Mouse (Mus musculus) MN1 (cell line): ENCODE data around the gene Xirp2.
"Not testable (repeated sequence)": the region's sequence is repeated elsewhere in the genome, so short reads cannot be mapped to it uniquely, and the experiment has no call there.

Experiments used
- DNase-seq: peaks from one replicate; pipeline ENCODE4 v3.0.0-alpha.2; 2016; ENCODE audit warnings: low spot score

Xirp2 gene

GRCm38 (mm10) chr2:67445780-67446179 lies at the start of gene Xirp2:
Gene Xirp2 (plus strand): TSS chr2:67446002.
- DNase-seq = no peak

- DNase-seq = not testable (repeated sequence)
Observed at GRCm38 (mm10) chr2:67413425-67413824, 32.4 kb upstream of the Xirp2 start, which contains the start of gene Gm21830. Gene Gm21830 (plus strand): TSS chr2:67413725.

- DNase-seq = no peak
Observed at GRCm38 (mm10) chr2:67420853-67421252, 24.9 kb upstream of the Xirp2 start.

GRCm38 (mm10) chr2:67422799-67423198 lies 23.0 kb upstream of the Xirp2 start:
- no peak for DNase-seq

- no peak for DNase-seq
Observed at GRCm38 (mm10) chr2:67433081-67433480, 12.7 kb upstream of the Xirp2 start, which contains the start of gene Gm26727. Gene Gm26727 (minus strand): TSS chr2:67433181.

- no peak for DNase-seq
Observed at GRCm38 (mm10) chr2:67438309-67438708, 7.5 kb upstream of the Xirp2 start.

GRCm38 (mm10) chr2:67446772-67447171 lies 970 bp downstream of the Xirp2 start:
- DNase-seq = no peak

GRCm38 (mm10) chr2:67447206-67447605 lies 1.4 kb downstream of the Xirp2 start:
- no peak for DNase-seq

- DNase-seq = no peak
Observed at GRCm38 (mm10) chr2:67460857-67461256, 15.1 kb downstream of the Xirp2 start.

GRCm38 (mm10) chr2:67467036-67467435 lies 21.2 kb downstream of the Xirp2 start:
- no peak for DNase-seq

- not testable (repeated sequence) for DNase-seq
Observed at GRCm38 (mm10) chr2:67470030-67470429, 24.2 kb downstream of the Xirp2 start.

GRCm38 (mm10) chr2:67477753-67478152 lies 32.0 kb downstream of the Xirp2 start:
- DNase-seq = no peak

- no peak for DNase-seq
Observed at GRCm38 (mm10) chr2:67481051-67481450, 35.2 kb downstream of the Xirp2 start.

GRCm38 (mm10) chr2:67486721-67487120 lies 40.9 kb downstream of the Xirp2 start:
- DNase-seq = no peak

- DNase-seq = no peak
Observed at GRCm38 (mm10) chr2:67487162-67487561, 41.4 kb downstream of the Xirp2 start.

GRCm38 (mm10) chr2:67488465-67489127 lies 42.8 kb downstream of the Xirp2 start:
- DNase-seq = no peak

- DNase-seq = no peak
Observed at GRCm38 (mm10) chr2:67489128-67489492, 43.3 kb downstream of the Xirp2 start.

GRCm38 (mm10) chr2:67505457-67505856 lies 59.7 kb downstream of the Xirp2 start:
- peak; percentile 7 for DNase-seq

- DNase-seq = no peak
Observed at GRCm38 (mm10) chr2:67516405-67516804, 70.6 kb downstream of the Xirp2 start.

GRCm38 (mm10) chr2:67535347-67535746 lies 89.5 kb downstream of the Xirp2 start:
- DNase-seq = no peak

GRCm38 (mm10) chr2:67539426-67539825 lies 93.6 kb downstream of the Xirp2 start:
- no peak for DNase-seq

GRCm38 (mm10) chr2:67541957-67542696 lies 96.3 kb downstream of the Xirp2 start:
- peak; percentile 38 for DNase-seq

- DNase-seq = no peak
Observed at GRCm38 (mm10) chr2:67544426-67544825, 98.6 kb downstream of the Xirp2 start.
